ENCODE assay signal across 9 mouse cellular contexts in the genomic region with DNA sequence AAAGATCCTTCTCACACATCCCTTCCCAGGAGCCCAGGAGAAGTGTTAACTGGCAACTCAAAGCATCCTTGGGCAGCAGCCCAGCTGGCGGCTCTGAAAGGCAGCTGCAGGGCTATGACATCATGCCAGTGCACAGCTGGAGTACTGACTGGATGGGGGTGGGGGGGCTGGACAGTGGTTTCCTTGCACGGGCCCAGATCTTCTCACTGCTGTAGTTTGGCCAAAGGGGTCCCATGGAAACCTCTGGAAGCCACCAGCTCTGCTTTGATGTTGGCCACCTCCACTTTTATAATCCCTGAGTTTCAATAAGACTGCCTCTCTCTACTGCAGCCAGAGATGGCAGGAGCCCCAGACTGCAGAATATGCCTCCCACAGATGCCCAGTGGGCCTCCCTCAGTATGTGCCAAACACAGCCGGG. TPM values are rescaled to one million over a fixed set of nuclear protein-coding genes. Genes with fewer than 3 reads are reported as not detected.
DNase-seq lines count a peak whose midpoint lies in the region; ATAC-seq lines count a peak whose summit lies in the region.
"Had no signal": no experiment of that assay in that cellular context is flagged by ENCODE, and none has a peak within 500 bp of the region (broad histone marks: within the 10 kb centered on the region; RNA-seq: fewer than 3 reads in every experiment).

No protein-coding gene starts in this region.

- H3K27me3 ChIP-seq in hindbrain, embryonic 10.5 days (ENCODE audit: insufficient read depth, poor library complexity, severe bottlenecking), result no peaks in the 10 kb centered on the region
- H3K27me3 ChIP-seq in hindbrain, embryonic 14.5 days (ENCODE audit: control insufficient read depth, insufficient read depth, low read length), result no peaks in the 10 kb centered on the region

- DNase-seq in hindbrain, embryonic 10.5 days (ENCODE audit: low spot score), result no peak
- no peak for DNase-seq in hindbrain, embryonic 14.5 days (ENCODE audit: low spot score)
- peak; percentile 63 for DNase-seq in testis, postnatal 10 days (ENCODE audit: low spot score)
- no peak for DNase-seq in testis, postnatal 14 days (ENCODE audit: low spot score)
- DNase-seq in heart, postnatal 25 days (ENCODE audit: low spot score), result peak; percentile 37
- DNase-seq in ovary, postnatal 14 days (ENCODE audit: low spot score), result peak; percentile 18
- DNase-seq in embryo, embryonic 11 days, result no peak

- intact Hi-C loops in heart, postnatal 25 days (cut with DNase I), result no loop called here

- no peaks in the 10 kb centered on the region for H3K36me3 ChIP-seq in hindbrain, embryonic 10.5 days
- no peaks in the 10 kb centered on the region for H3K36me3 ChIP-seq in hindbrain, embryonic 14.5 days (replicated peaks; ENCODE audit: control insufficient read depth, insufficient read depth)

- H3K4me3 ChIP-seq in hindbrain, embryonic 10.5 days, result no peak overlapping the region
- no peak overlapping the region for H3K4me3 ChIP-seq in hindbrain, embryonic 14.5 days (replicated peaks; ENCODE audit: low read length)
- H3K4me3 ChIP-seq: layer of hippocampus, adult 2 months had no signal

- H3K9ac ChIP-seq in hindbrain, embryonic 14.5 days, result no peak overlapping the region

- ATAC-seq in hindbrain, embryonic 14.5 days (ENCODE audit: low FRiP score), result no peak
- ATAC-seq in inflammation-experienced regulatory T-cells, adult 6 months, result no peak

- peak overlapping the region; percentile 37 for H3K27ac ChIP-seq in hindbrain, embryonic 10.5 days
- no peak overlapping the region for H3K27ac ChIP-seq in hindbrain, embryonic 14.5 days
- H3K27ac ChIP-seq: layer of hippocampus, adult 2 months had no signal

- 47% methylated on average over 3 of the region's 3 CpGs for WGBS in hindbrain, embryonic 10.5 days
- WGBS in hindbrain, embryonic 14.5 days, result 33% methylated on average over 3 of the region's 3 CpGs

- H3K4me2 ChIP-seq in hindbrain, embryonic 14.5 days (replicated peaks), result no peak overlapping the region

- no peaks in the 10 kb centered on the region for H3K9me3 ChIP-seq in hindbrain, embryonic 10.5 days
- no peaks in the 10 kb centered on the region for H3K9me3 ChIP-seq in hindbrain, embryonic 14.5 days (ENCODE audit: control insufficient read depth, low read length)

- peaks cover 30% of the 10 kb centered on the region for H3K4me1 ChIP-seq in hindbrain, embryonic 10.5 days (replicated peaks)
- no peaks in the 10 kb centered on the region for H3K4me1 ChIP-seq in hindbrain, embryonic 14.5 days (replicated peaks; ENCODE audit: control insufficient read depth, insufficient read depth, low read length)

RNA-seq across cellular contexts. Expression of gene Rxfp2, which starts 13.6 kb away (rescaled TPM):
- polyA plus RNA-seq in hindbrain, embryonic 10.5 days (2016; fragmentation: Nextera tagmentation; extraction: Ambion mirVana), result 0.82 and 0.93 TPM in 2 replicates
- polyA plus RNA-seq in hindbrain, embryonic 14.5 days (2014; fragmentation: Nextera tagmentation; extraction: Ambion mirVana), result 0.52 and 0.70 TPM in 2 replicates
- not detected for total RNA-seq in heart, postnatal 25 days (2021)
- polyA plus RNA-seq in inflammation-experienced regulatory T-cells, adult 6 months (2017; shearing (Covaris generic)), result not detected

Comparison
In these comparisons a context has a peak if more than half of its experiments do, and no peak if none do; other contexts are left out.
1. DNase-seq: peak in testis, postnatal 10 days (single experiment), heart, postnatal 25 days (single experiment) and ovary, postnatal 14 days (single experiment); none in hindbrain, embryonic 10.5 days (single experiment), hindbrain, embryonic 14.5 days (single experiment), testis, postnatal 14 days (single experiment) and embryo, embryonic 11 days (single experiment).